Mouse (Mus musculus) G1E (cell line): ENCODE data around the gene Nckap5l.

Experiments used
- CTCF ChIP-seq: IDR thresholded peaks from 2 replicates; pipeline ENCODE4 v1.5.1; 2012; ENCODE audit warnings: low read depth, low read length, inconsistent platforms, mixed read lengths
- TAL1 ChIP-seq: conservative IDR thresholded peaks from 2 replicates; pipeline ENCODE4 v1.6.1; 2012; ENCODE audit warnings: low read depth, low read length, inconsistent platforms, mixed read lengths

DNA sequence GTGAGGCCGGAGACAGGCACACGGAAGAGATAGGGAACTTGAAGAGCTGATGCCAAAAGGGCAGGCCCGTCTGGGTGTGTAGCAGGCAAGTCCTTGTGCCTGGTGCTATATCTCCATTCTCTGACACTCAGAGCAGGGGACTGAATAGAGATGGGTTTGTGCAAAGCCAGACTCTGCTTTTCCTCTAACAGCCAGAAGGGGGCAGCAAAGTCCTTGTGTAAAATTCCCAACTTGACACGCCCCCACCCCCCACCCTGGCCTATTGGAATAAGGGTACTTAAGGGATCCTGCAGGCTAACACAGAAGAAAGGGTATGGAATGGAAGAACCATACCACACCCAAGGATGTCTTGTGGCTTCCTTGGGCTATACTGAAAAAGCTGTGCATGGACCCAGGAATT, 39.5 kb upstream of the Nckap5l start:
- TF ChIP-seq CTCF (peak; percentile 65), TAL1 (no peak)
